Mouse (Mus musculus) right cerebral cortex, postnatal 4 days (tissue): ENCODE measurements around the gene Mrps18b.

Experiments used
- DNase-seq: peaks from one replicate; pipeline ENCODE4 v3.0.0-alpha.2; 2022

Mrps18b gene

GRCm38 (mm10) chr17:35873774-35874519 is 42.2 kb downstream of the Mrps18b start:
- peak; percentile 94 for DNase-seq

DNA sequence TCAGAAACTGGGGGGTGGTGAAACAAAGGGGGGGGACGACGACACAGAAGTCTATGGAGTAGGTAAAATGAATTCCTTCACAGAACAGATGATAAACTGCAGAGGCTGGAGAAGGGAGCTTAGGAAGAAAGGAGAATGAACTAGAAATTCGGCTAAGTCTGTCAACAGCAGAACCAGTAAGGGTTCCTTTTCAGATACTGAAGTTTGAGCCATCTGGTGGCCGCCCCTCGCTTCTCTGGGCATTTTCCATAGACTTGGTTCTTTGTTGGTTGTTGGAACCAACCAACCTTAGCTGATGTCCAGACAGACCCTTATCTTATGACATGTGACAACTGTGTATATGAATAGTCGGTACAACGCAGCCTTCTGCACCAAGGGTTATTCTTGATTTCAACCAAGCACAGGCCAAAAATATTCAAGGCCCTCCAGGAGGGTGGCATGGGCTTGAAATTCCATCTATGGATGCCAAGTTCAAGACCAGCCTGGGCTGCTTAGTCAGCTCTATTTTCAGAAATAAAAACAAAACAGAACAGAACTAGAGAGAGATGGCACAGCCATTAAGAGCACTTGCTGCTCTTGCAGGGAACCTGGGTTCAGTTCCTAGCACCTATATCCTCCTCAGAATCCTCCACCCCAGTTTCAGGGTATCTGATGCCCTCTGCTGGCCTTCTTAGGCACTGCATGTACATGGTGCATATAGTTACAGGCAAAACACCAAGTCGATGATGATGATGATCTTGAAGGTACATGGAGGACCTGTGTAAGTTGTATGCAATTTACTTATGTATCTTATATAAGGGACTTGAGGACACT is 45.1 kb downstream of the Mrps18b start:
- DNase-seq: peak; percentile 44

- no peak for DNase-seq
Measured at GRCm38 (mm10) chr17:35870151-35870883, 45.9 kb downstream of the Mrps18b start.

DNA sequence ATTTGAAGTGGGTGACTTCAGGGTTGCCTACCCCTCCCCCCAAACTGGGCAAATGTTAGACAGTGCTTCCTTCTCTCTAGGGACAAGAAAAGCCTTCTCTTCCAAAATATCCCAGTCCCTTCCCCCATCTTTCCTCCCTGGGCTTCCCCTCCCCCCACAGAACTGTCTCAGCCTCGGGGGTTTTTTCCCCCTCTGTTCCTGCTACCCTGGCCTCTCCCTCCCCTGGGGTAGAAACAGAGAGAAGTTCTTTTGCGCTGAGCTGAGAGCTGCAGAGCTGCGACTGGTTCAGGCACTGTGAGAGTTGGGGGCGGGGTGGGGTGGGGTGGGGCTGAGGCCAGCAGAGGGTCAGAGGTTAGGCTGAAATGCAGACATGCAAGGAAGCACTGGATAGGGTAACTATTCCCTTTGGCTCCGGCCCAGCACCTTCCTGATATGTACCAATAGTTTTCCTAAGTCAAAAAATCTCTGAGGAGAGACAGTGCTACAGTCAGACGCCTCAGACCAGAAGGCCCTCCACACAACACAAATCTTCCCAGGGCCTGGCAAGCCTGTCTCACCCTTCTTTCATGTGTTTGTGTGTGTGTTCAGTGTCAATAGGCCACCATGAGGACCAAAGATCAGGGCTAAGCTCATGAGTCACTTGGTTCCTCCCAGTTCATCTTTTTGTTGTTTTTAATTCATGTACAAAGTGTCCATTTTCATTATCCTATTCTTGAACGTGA is 46.7 kb downstream of the Mrps18b start:
- DNase-seq: no peak

DNA sequence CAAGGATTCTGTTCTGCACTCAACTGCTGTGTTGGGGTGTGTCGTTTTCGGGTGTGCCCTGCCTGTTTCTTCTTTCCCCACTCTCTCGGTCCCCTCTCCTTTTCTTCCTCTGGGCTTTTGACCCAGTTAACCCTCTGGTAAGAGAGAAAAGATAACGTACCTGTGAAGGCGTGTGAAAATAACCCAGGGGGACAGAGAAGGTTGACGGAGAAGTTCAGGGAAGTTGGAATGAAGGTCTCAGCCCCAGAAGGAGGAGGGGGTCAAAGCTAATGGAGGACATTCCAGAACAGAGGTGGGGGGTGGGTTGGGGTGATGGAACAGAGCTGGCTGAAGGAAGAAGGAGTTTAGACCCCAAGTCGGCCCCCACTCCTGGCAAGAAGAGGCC is 47.2 kb downstream of the Mrps18b start:
- no peak for DNase-seq

GRCm38 (mm10) chr17:35868165-35868820 is 47.9 kb downstream of the Mrps18b start:
- no peak for DNase-seq

DNA sequence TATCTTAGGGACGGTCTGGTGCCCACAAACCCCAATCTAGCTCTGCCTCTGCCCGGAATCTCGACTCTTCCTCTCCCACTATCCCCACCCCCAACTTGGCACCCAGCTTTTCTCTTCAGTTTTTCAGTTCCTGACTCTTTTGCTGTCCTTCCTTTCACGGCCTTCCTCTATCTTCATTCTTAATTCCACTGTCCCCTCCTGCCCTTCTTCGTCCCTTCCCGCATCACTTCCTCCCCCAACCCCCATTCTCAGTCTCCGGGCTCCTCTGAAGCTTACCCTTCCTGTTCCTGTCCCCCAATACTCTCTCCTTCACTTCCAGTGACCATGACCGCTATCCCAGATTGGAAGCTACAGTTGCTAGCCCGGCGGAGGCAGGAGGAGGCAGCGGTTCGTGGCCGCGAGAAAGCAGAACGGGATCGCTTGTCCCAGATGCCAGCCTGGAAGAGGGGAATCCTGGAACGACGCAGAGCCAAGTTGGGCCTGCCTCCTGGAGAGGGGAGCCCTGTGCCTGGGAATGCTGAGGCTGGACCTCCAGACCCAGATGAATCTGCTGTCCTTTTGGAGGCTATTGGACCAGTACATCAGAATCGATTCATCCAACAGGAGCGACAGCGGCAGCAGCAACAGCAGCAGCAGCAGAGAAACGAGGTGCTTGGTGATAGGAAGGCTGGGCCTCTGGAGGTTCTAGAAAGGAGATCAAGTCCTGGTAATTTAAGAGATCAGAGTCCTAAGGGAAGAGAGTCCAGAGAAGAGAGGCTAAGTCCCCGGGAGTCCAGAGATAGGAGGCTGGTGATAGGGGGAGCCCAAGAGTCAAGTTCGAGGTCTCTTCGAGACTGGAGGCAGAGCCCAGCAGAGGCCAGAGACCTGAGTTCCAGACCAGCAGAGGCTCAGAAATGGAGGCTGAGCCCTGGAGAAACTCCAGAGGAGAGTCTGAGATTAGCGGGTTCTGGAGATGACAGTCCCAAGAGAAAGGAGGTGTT is 49.0 kb downstream of the Mrps18b start:
- DNase-seq: no peak

DNA sequence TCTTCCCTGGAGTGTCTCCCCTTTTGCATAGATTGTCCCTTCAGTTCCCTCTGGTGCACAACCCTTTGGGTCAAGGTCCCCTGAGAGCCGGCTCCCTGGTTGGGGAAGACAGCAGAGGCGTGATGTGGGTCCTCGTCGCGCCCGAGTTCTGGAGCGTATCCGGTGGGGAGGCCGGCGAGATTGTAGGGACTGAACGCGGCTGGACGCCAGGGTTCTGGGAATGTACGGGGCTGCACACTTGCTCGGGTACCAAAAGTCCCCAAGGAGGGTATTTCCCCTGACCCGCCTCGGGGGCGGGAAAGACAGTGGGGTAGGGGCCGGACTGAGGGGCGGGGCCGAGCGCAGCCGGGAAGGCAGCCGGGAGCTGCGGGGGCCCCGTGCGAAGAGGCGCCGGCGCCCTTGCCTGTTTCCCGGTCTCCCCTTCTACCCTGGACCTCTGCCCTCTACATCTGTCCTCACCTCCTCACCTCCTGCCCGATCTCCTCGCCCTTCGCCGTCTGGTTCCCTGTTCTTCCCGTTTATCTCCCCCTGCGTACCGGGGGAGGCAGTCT is 49.8 kb downstream of the Mrps18b start:
- DNase-seq: peak; percentile 63

DNA sequence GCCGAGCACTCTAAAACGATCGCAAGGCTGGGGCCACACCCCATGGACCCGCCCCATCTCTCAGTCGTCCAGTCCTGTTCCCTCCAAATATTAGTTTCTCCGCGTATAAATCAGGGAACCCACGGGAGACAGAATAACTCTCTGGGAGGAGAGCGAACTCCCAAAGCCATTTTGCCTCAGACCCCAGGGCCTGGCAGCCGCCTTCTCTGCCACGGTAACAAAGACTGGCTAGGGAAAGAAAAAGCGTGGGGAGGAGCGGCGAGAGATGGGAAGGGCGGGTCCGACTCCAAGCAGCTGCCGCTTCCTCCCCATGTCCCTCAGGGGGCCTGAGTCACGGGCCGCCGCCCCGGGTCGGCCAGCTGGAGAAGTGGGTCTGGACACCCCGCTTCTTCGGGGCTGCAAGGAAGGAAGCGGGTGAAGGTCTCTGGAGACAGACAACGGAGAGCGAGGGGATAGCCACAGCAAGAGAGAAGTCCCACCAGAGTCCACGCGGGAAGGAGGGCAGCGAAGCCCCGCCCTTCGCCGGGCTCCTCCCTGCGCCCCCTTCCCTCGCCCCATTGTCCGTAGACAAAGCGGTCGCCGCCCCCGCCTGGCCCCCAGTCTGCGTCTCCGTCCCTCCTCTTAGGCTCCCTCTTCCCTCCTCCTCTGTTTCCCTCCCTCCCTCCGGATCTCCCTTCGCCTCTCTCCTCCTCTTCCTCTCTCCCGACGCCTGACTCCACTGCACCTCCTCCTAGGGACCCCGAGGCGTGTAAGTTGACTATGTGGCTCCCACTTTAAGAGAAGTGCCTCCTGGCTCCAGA is 50.5 kb downstream of the Mrps18b start, which contains the start of gene Ppp1r18:
Gene Ppp1r18 (plus strand): TSS at position 113 of the 800 bp plus-strand sequence.
- DNase-seq: peak; percentile 69

DNA sequence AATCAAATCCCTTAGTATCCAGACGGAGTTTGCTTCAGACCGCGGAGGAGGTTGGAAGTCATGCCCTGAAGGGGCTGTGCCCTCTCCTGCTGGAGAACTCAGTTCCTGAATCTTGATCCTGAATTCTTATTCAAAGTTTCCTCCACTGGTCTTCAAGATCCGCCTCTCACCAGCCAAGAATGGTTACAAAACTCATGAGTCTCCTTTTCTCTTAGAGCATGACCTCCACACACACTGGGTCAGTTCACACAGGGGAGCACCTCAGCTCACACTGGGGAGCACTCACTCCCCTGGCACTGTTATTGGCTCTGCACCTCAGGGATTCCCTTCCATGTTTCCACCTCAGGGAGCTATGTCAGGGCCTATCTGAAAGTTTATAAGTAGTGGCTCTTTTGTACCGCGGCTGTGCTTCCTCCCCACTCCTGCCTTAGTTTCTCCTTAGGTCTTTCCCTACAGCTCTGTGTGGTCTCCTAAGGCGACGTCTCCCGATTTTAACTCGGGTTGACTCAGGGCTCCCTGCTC is 51.3 kb downstream of the Mrps18b start:
- DNase-seq: no peak

DNA sequence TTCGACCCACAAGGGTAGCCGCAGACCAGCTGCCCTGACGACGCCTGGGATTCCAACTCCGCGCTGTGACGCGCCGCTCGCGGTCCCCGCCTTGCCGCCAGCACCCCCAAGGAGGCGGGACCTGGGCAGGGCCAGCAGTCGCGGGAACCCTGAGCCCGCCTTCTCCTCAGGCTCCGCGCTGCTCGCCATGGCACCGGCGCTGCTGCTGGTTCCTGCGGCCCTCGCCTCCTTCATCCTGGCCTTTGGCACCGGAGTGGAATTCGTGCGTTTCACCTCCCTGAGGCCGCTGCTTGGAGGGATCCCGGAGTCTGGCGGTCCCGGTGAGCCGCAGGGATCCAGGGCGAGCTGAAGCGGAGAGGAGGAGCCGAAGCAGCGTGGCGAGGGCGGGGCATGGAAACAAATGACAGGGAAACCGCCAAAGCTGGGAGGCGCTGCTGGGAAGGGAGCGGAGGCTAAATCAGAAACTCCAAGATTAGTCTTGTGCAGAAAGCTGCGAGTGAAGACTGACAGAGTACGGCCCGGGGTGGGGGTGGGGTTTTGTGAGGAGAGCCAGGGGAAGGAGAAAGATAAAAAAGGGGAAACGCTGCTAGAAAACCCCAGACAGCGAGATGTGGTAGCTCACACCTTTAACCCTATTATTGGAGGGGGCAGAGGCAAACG is 54.9 kb downstream of the Mrps18b start, which contains the start of gene Nrm:
Gene Nrm (plus strand): TSS at position 121 of the 660 bp plus-strand sequence.
- DNase-seq: peak; percentile 87

GRCm38 (mm10) chr17:35860831-35861197 is 55.4 kb downstream of the Mrps18b start:
- DNase-seq: no peak
